ENCODE assay signal across 8 mouse cellular contexts in genomic region chr1:162570931-162571601, GRCm38 (mm10). TPM values are rescaled to one million over a fixed set of nuclear protein-coding genes. Genes with fewer than 3 reads are reported as not detected.
A peak's percentile ranks its signal among the peaks of the same experiment; 100 is the strongest.
DNase-seq lines count a peak whose midpoint lies in the region; ATAC-seq lines count a peak whose summit lies in the region.

No protein-coding gene starts in this region.

- H3K4me2 ChIP-seq in forebrain, embryonic 14.5 days (ENCODE audit: low read length): peak overlapping the region; percentile 69
- peak overlapping the region; percentile 72 for H3K4me2 ChIP-seq in limb, embryonic 12.5 days
- H3K4me2 ChIP-seq in midbrain, embryonic 14.5 days (ENCODE audit: low read length): peak overlapping the region; percentile 64

- DNase-seq in layer of hippocampus, adult 11-12 months (ENCODE audit: low spot score): peak; percentile 45
- DNase-seq in layer of hippocampus, adult 9-10 months (ENCODE audit: low spot score): no peak
- peak; percentile 59 for DNase-seq in forebrain, embryonic 14.5 days (ENCODE audit: low spot score)
- peak; percentile 91 for DNase-seq in induced T-regulatory cell, adult 2 months (ENCODE audit: low read depth)
- peak; percentile 70 for DNase-seq in midbrain, embryonic 14.5 days
- no peak for DNase-seq in ovary, adult 18-20 months (ENCODE audit: low spot score)

- peak; percentile 74 for ATAC-seq in activated CD4-positive, CD25-positive, alpha-beta regulatory T cell, adult 4 months
- no peak for ATAC-seq in forebrain, embryonic 14.5 days
- ATAC-seq in limb, embryonic 12.5 days (ENCODE audit: insufficient number of reproducible peaks, insufficient read depth, low FRiP score, low TSS enrichment, low read depth): no peak; the same call in 1 of the 2 replicates
- no peak for ATAC-seq in midbrain, embryonic 14.5 days (ENCODE audit: low FRiP score, low TSS enrichment)

- peak overlapping the region; percentile 91 for H3K4me3 ChIP-seq in forebrain, embryonic 14.5 days (ENCODE audit: low read depth, low read length)
- H3K4me3 ChIP-seq in limb, embryonic 12.5 days (replicated peaks): peak overlapping the region; percentile 95
- peak overlapping the region; percentile 92 for H3K4me3 ChIP-seq in midbrain, embryonic 14.5 days (replicated peaks; ENCODE audit: low read depth, low read length)

- WGBS in forebrain, embryonic 14.5 days: under 1% methylated on average over 46 of the region's 46 CpGs
- WGBS in limb, embryonic 12.5 days: under 1% methylated on average over 46 of the region's 46 CpGs
- WGBS in midbrain, embryonic 14.5 days: under 1% methylated on average over 46 of the region's 46 CpGs

- peaks cover 10% of the 10 kb centered on the region for H3K36me3 ChIP-seq in forebrain, embryonic 14.5 days (ENCODE audit: control insufficient read depth, insufficient read depth, low read length)
- peaks cover 18% of the 10 kb centered on the region for H3K36me3 ChIP-seq in limb, embryonic 12.5 days
- H3K36me3 ChIP-seq in midbrain, embryonic 14.5 days (ENCODE audit: control insufficient read depth, insufficient read depth, low read length): peaks cover 12% of the 10 kb centered on the region

- peak overlapping the region; percentile 91 for H3K9ac ChIP-seq in forebrain, embryonic 14.5 days (ENCODE audit: low read length)
- H3K9ac ChIP-seq in limb, embryonic 12.5 days (replicated peaks): peak overlapping the region; percentile 91
- H3K9ac ChIP-seq in midbrain, embryonic 14.5 days (replicated peaks; ENCODE audit: low read length): peak overlapping the region; percentile 87

- H3K4me1 ChIP-seq in forebrain, embryonic 14.5 days (ENCODE audit: control insufficient read depth, insufficient read depth, low read length): no peaks in the 10 kb centered on the region
- peaks cover 20% of the 10 kb centered on the region for H3K4me1 ChIP-seq in limb, embryonic 12.5 days (replicated peaks)
- peaks cover 15% of the 10 kb centered on the region for H3K4me1 ChIP-seq in midbrain, embryonic 14.5 days (ENCODE audit: control insufficient read depth, insufficient read depth, low read length)

- H3K27me3 ChIP-seq in forebrain, embryonic 14.5 days (replicated peaks; ENCODE audit: control insufficient read depth, insufficient read depth, low read length): no peaks in the 10 kb centered on the region
- no peaks in the 10 kb centered on the region for H3K27me3 ChIP-seq in limb, embryonic 12.5 days
- no peaks in the 10 kb centered on the region for H3K27me3 ChIP-seq in midbrain, embryonic 14.5 days (ENCODE audit: control insufficient read depth, insufficient read depth, low read length)

- peak overlapping the region; percentile 89 for H3K27ac ChIP-seq in forebrain, embryonic 14.5 days (ENCODE audit: low read depth, low read length)
- peak overlapping the region; percentile 93 for H3K27ac ChIP-seq in limb, embryonic 12.5 days
- peak overlapping the region; percentile 95 for H3K27ac ChIP-seq in midbrain, embryonic 14.5 days (replicated peaks; ENCODE audit: low read depth, low read length)

- H3K9me3 ChIP-seq in forebrain, embryonic 14.5 days (replicated peaks; ENCODE audit: control insufficient read depth, low read length): no peaks in the 10 kb centered on the region
- H3K9me3 ChIP-seq in limb, embryonic 12.5 days: no peaks in the 10 kb centered on the region
- no peaks in the 10 kb centered on the region for H3K9me3 ChIP-seq in midbrain, embryonic 14.5 days (ENCODE audit: control insufficient read depth, low read length)

RNA-seq across cellular contexts. Expression of gene Vamp4, which starts 0.8 kb away (rescaled TPM):
- polyA plus RNA-seq in activated CD4-positive, CD25-positive, alpha-beta regulatory T cell, adult 4 months (2017; shearing (Covaris generic)): 10 to 100 TPM; 86.2 to 94.2 TPM
- 52.3 and 64.6 TPM in 2 replicates for polyA plus RNA-seq in forebrain, embryonic 14.5 days (2014; fragmentation: Nextera tagmentation; extraction: Ambion mirVana)
- polyA plus RNA-seq in limb, embryonic 12.5 days (2016; fragmentation: Nextera tagmentation; extraction: Ambion mirVana): 71.8 and 77.6 TPM in 2 replicates
- polyA plus RNA-seq in midbrain, embryonic 14.5 days (2014; fragmentation: Nextera tagmentation; extraction: Ambion mirVana): 71.3 and 72.0 TPM in 2 replicates

RNA-seq across cellular contexts. Expression of gene Mettl13, which starts 22.7 kb away (rescaled TPM):
- 1 to 10 TPM; 4.5 to 8.5 TPM for polyA plus RNA-seq in activated CD4-positive, CD25-positive, alpha-beta regulatory T cell, adult 4 months (2017; shearing (Covaris generic))
- polyA plus RNA-seq in forebrain, embryonic 14.5 days (2014; fragmentation: Nextera tagmentation; extraction: Ambion mirVana): 10.2 and 11.6 TPM in 2 replicates
- polyA plus RNA-seq in limb, embryonic 12.5 days (2016; fragmentation: Nextera tagmentation; extraction: Ambion mirVana): 32.6 and 32.8 TPM in 2 replicates
- polyA plus RNA-seq in midbrain, embryonic 14.5 days (2014; fragmentation: Nextera tagmentation; extraction: Ambion mirVana): 12.7 and 15.1 TPM in 2 replicates

Comparison
In these comparisons a context has a peak if more than half of its experiments do, and no peak if none do; other contexts are left out.
1. DNase-seq: peak in layer of hippocampus, adult 11-12 months (single experiment), forebrain, embryonic 14.5 days (single experiment), induced T-regulatory cell, adult 2 months (single experiment) and midbrain, embryonic 14.5 days (single experiment); none in layer of hippocampus, adult 9-10 months (single experiment) and ovary, adult 18-20 months (single experiment).
2. Peak in every context shown above with its lines, with median percentiles within 50 percentile points of each other: H3K27ac ChIP-seq, H3K4me2 ChIP-seq, H3K4me3 ChIP-seq and H3K9ac ChIP-seq.